Mouse (Mus musculus) left cerebral cortex, postnatal 4 days (tissue): ENCODE results near the gene Gpd2. TPM values are rescaled to one million over a fixed set of nuclear protein-coding genes. Genes with fewer than 3 reads are reported as not detected.
A peak's percentile ranks its signal among the peaks of the same experiment; 100 is the strongest.

ENCODE experiments used
- DNase-seq: peaks from one replicate; pipeline ENCODE4 v3.0.0-alpha.2; 2022
- intact Hi-C: fragments of 180-260 bp; cut with DNase I; formaldehyde crosslinking; loops from one replicate; pipeline ENCODE4 v1.15.1; 2025
- total RNA-seq, 2 experiments: library from RNA; stranded (reverse); gene quantifications; 2 replicates each; pipeline ENCODE4 v1.2.3; 2021

Gene Gpd2
- total RNA-seq = 10 to 100 TPM; 92.7 to 99.4 TPM

DNA sequence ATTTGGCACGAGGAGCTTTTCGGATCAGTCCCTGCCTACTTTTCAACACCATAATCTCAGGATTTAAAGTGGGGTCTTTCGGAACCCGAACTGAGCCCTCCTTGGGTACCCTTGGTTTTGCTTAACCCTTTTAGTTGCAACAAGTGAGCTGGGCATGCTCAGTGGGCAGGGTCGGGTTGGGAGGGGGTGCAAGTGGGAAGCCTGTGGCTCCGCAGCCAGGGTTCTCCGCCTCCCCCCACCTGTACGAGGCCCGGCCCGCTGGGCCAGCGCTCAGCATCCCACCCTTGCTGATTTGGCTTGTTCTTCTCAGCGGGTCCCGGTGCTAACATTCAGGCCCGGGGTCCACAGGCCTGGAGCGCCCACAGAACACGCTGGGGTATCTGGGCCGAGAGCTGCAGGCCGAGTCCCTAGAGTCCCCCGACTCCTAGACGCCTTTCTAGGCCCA lies at the start of gene Gpd2:
Gene Gpd2 (plus strand): TSS at position 161 of the 445 bp plus-strand sequence.
- peak; percentile 35 for DNase-seq
- intact Hi-C loops = no loop called here

DNA sequence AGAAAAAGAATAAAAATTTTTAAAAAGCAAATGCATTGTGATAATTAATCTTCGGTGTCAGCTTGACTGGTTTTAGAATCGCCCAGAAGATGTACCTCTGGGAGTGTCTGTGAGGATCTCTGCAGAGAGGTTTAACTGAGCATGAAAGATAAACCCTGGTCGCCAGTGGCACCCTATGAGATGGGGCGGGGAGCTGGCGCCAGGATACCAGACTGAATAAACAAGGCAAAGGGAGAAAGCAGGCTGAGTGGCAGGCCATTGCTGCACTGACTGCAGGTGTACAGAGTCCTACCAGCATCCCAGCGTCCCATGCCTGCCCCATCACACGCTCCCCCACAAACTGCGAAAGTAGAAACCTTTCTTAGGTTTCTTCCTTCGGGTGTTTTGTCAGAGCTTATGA lies 49.2 kb upstream of the Gpd2 start:
- no peak for DNase-seq

DNA sequence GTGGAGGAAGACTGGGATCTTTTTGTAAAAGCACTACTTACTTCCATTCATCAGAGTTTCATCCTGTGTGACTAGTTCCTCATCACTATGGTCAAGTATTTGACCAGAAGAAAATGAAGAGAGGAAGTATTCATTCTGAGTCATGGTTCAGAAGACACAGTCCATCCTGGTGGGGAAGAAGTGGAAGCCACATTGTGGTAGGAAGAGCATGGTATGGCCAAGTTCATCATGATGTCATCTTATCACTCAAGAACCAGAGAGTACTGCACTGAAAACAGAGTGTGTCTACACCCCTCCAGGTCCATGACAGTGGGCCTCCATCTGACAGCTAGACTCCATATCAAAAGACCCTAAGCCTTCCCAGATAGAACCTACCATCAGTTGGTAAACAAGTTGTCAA lies 46.6 kb upstream of the Gpd2 start:
- intact Hi-C loops = no loop called here
- DNase-seq = no peak

More for the DNA sequence above, 49.2 kb upstream of the Gpd2 start:
- intact Hi-C loops = no loop called here

DNA sequence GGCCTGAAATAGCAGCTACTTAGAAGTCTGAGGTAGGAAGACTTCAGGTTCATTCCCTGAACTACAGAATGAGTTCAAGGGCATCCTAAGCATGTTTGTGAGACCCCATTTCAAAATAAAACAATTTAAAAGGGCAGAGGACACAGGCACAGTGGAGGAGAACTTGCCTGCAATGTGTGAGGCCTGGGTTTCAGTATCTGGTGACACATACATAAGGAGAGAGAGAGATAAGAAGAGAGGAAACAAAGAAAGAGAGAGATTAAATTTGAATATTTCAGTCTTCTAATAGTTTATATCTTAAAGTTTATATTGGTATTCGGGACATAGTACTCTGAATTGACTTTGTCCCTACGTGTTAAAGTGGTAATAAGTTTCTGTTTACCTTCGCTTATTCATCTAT lies 38.4 kb upstream of the Gpd2 start:
- intact Hi-C loops = no loop called here

DNA sequence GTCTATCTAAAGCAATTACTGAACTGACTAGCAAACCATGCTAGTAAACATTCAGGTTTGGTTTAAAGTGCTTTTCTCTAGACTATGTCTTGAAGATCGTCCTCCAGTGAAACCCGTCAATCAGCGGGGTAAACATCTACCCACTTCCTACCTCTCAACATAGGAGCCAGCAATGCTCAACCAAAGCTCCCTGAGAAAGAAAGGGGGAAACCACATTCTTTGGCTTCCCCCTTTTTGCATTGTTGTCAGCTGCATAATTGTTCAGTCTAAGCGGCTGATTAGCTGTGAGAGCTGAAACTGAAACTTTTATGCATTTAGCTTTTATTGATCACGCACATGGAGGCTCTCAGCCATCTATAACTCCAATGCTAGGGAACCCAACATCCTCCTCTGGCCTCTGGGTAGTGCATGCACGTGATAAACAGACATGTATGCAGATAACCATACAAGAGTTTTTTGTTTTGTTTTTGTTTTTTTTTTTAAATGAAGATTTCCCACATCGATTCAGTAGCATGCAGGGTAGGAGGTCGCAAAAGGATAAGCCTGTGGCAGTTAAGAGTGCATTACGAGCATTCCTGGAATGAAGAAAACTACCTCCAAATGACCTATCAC lies 28.9 kb upstream of the Gpd2 start:
- DNase-seq = no peak
- intact Hi-C loops = no loop called here

More for the DNA sequence above, 38.4 kb upstream of the Gpd2 start:
- DNase-seq = no peak

DNA sequence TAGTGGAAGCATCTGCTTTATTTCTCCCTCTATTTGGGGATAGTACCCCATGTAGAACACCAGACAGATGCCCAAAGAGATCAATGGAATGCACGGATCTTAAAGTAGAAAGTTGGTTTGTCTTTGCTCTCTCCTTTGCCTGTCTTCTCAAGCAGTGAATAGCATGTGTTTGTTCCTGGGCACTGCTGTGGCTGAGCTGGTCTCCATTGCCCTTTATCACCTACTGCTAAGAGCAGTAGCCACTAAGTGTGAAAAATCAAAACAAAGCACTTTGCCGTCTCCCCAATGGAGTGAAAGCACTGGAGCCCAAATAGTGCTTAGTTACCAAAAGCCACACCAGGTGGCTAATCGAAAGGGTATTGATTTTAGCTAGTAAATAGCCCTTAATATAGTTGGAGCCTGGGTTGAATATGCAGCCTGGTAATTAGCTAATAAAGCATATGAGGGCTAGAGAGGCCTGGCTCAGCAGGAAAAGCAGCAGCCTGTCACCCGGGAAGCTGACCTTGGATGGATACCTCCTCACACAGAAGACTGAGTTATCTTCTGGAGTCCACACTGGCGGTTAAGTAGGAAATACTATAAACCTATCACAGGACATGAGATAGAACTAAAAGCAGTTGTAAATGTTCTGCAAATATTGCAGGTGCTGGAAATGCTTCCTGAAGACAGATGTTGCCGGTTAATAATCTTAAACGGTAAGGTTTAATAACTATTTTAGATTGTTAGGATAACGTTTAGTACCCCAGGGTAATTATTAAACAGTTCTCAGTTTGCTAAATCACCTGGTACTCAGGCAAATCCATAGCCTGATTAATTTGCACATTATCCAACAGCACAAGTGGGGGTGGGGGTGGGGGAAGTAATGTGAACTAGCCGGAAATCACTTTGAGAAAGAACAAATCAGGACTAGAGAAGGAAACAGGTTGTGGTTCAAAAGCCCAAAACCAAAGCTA lies 26.1 kb upstream of the Gpd2 start:
- intact Hi-C loops = no loop called here
- no peak for DNase-seq

DNA sequence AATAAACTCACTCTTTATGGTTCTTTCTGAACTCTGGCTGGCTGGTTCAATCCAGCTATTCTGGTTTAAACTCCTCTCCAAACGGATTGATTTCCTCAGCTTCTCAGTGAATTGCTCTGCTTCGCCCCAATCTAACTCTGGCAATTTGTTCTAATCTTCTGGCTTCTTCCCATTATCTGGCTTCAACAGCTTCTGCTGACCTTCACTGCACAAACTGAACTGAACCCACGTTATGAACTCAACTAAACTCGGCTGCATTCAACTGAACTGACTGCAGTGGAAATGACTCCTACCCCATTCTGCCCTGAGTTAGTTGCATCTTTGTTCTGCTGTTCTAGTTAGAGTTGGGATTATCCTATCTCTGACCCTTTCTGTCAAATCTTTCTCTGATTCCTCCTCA lies 24.1 kb upstream of the Gpd2 start:
- no peak for DNase-seq
- intact Hi-C loops = no loop called here

DNA sequence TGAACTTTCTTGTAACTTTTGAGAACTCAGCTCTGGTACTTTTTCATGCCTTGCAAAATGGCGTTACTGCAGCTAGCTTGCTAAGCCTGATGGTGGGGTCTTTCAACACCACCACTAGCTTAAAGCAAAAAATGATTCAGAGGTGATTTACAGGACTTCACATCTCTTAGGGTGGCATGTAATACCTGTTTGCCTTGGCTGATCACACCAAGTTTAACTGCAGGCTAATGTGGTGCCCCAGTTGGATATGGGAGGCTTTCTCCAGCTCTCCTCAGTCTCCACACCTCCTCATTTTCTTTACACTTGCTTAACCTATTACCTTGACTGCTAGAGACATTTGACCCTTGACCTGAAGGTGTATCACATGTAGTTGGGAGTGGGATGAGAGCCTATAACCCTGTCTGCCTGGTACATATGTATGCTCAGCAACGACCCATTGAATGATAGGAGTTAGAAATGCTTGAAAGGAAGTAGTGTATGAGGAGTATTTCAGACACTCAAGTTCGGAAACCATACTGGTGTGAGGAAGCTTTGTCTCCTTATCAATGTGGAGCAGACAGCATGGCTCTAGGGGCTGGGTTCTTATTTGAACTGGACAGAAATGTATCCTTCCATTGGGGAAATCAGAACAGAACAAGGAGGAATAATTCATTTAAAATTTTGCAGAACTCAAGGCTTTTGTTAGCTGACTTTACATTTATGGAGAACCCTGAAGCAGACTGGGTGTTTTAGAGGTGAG lies 14.0 kb upstream of the Gpd2 start:
- intact Hi-C loops = no loop called here
- no peak for DNase-seq

DNA sequence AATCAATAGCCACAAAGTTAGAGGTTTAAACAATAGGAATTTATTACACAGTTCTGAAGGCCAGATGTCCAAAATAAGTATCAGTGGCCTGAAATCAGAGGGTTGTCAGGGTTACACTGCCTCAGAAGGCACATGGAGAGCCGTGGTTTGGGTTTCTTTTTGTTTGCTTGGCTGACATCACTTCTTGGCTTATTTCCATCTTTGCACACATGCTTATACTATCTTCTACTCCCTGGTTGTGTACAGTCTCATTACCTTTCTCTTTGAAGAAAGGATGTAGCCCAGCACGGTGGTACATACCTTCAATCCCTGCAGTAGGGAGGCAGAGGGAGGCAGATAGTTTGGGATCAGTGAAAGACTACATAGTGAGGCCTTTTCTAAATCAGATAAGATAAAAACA lies 12.2 kb upstream of the Gpd2 start:
- intact Hi-C loops = no loop called here
- DNase-seq = no peak

DNA sequence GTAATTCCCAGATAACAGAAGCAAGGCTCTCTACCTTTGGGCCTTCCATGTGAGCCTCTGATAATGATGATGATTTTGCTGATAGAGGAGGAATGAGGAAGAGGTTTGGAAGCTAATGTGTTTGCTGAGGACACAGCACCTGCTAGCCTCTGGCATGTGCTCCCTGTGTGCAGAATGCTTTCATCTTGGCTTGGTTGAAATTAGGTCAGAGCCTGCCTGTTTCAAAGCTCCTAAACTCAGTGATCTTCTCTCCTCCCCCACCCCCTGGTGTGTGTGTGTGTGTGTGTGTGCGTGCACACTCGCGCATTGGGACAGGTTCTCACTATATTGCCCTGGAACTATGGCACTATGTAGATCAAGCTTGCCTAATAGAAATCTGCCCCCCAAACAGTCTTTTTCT lies 10.0 kb upstream of the Gpd2 start:
- intact Hi-C loops = no loop called here

DNA sequence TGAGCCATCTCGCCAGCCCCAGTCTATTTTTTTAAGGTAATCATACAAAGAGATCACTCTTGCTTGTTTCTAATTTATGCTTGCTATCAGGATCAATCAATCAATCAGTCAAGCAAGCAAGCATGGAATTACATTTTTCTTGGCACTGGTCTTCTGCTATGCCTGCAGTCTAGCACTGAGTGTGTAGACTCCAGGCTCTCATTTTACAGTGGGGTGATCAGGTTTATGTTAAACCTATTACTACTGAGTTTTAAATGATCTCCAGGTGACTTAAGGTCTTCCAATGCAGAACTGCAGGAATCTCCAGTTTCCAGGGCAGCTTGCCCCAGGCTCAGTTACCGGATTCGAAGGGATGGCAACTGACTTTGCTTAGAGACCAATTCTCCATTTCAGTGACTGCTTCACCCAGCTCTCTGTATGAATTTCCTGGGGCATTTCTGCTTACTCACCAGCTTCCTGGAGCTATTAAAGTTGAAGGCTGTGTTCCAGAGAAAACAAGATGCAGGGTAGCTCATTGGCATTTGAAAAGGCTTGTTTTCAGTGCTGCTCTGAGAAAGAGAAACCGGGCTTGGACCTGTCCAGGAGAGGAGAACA lies 7.7 kb upstream of the Gpd2 start:
- DNase-seq = no peak
- intact Hi-C loops = no loop called here

More for the DNA sequence above, 10.0 kb upstream of the Gpd2 start:
- no peak for DNase-seq

DNA sequence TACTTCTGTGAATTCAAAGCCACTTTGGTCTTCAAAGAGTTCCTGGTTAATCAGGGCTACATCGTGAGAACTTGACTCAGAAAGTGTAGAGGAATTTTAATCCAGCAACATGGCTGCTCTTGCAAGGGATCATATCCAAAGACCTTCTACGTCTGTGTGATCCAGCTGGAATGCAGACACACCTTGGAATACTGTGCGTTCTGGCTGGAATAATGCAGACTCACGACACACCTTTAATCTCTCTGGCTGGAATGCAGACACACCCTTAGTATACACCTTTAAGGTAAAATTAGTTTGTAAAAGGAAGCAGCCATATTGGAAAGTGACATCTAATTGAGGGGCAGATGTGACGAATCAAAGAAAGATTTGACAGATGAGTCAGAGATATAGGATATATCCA lies 6.0 kb upstream of the Gpd2 start:
- no peak for DNase-seq
- intact Hi-C loops = no loop called here

DNA sequence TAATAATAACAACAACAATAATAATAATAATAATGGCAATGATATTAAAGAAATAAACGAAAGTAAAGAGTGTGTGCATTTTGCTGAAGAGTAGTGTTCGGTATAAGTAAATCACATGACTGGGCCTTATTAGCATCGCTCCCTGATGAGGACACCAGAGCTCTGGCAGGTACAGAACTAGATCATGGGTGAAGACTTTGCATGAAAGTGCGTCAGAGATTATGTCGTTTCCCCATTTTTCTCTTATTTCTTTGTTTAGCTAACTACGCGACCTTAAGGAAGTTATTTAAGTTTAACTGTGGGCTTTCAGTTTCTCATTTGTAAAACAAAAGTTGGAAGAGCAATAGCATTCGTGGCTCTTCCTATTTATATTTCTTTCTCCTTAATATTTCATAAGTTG lies 5.1 kb upstream of the Gpd2 start:
- intact Hi-C loops = no loop called here

DNA sequence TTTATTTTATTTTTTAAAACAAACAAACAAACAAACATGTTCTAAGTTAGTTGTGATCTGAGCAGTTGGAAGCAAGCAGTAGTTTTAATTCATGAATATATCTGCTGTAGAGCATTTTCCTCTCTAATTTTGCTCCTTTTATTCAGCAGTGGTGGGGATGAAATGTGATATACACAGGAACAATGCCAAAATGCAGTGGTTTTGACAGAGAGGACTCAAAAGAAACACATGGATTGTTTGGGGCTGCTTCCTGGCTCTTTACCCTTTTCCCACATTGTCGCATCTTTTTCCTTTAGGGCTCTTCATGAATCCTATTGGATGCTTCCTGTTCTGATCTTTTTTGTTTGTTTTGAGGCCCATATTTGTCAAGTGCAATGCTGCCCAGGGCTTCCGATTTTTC lies 1.2 kb upstream of the Gpd2 start:
- DNase-seq = no peak
- intact Hi-C loops = no loop called here

More for the DNA sequence above, 5.1 kb upstream of the Gpd2 start:
- DNase-seq = no peak

DNA sequence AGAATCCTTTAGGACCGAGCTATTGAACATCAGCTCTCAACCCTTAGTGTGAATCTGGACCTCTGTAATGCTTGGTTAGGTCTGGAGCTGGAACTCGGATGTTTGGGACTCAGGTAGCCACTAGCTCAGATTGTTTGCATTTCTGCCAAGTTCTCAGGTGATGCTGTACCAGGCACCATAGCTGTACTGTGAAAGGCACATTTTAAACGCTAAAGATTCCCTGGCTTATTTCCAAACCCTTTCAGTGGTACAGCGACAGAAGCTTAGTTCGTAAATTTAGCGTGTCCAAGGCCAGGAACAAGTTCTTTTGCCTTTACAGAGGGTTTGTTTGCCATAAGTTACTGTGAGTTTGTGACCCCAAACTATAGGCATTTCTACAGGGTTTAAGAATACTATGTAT lies 409 bp upstream of the Gpd2 start:
- no peak for DNase-seq
- intact Hi-C loops = no loop called here

DNA sequence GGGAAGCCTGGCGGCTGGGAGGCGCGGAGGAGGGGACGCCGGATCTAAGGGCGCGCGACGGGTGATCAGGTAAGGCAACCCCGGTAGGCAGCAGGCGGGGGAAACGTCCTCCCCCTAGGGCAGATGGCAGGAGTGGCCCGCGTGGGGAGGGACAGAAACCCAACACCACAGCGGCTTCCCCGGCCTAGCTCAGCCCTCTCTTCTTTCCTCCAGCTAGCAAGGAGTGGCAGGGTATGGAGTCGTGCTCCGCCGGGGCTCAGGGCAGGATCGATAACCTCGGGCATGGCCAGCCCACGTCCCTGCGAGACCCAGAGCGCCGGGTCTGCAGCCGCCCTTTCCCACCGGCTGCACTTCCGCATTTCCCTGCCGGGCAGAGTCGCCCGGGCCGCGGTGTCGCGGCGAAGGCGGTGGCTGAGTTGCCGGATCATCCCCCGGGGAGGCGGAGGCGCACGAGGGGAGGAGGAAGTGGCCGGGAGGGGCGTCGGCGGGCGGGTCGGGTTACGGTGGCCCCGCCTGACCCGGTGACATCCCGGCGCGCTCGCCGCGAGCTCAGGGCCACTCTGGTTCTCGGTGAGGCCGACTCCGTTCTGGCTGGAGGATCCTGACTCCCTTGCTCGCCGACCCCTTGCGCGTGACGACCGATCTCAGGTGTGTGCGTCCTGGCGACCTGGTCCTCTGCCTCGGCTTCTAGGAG lies 632 bp downstream of the Gpd2 start:
- peak; percentile 75 for DNase-seq
- intact Hi-C loops = no loop called here

DNA sequence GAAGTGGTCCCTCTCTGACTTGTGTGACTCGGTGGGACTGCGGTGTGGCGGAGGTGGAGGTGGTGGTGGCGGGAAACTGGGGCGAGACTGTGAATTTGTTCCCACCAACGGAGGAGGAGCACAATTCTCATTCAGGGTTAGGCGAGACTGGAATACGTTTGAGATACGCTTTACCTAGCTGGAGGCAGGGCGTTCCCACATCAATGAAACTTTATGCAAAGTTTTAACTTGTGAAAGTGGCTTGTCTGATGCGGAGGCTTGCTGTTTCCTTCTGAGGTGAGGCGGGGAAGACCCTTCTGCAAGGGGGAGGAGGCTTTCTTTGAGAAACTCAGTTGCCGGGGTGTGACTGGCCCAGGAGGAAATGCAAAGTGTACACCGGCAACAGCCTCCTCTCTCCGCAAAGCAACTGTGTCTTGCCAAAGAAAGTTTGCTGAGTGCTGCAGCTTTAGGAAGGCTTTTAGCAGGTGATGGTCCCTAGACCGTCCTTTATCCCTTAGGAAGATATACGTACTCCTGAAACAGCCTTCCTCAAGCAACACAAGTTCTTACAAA lies 1.3 kb downstream of the Gpd2 start:
- intact Hi-C loops = no loop called here
- DNase-seq = peak; percentile 3

DNA sequence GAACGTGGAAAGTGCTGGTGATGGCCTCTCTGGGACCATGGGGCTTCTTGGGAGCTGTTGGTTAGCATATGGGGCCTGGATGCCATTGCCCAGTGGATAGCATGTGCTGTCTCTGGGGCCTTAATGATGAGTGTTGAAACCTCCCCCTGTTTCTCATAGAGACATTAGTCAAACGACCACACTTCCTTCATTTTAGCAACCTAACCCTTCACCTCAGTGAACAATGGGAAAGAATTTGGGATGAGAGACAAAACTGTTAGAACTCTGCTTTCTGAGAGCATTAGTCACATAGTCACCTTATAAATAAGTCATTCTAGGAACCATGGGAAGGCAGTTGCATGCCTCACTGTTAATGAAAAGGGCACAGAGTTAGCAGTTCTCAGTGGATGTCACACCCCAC lies 1.9 kb downstream of the Gpd2 start:
- no peak for DNase-seq
- intact Hi-C loops = no loop called here

DNA sequence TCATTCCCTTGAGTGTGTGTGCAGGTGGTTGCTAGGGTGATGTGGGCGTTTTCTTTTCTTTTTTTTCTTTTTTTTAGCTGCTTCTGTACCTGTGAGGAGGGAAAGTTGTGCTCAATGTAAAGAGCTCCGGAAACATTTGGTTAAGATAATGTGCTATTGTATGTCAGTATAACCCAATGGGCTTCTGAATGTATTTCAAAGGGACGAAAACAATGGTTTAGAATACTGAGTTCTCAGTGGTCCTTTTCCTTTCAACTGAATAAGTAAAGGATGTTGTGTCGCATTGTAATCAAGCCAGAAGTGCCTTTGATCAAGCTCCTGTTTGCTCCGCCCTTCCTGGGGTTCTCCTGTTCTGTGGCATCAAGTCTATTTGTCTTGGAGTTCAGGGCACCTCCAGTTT lies 6.6 kb downstream of the Gpd2 start:
- intact Hi-C loops = no loop called here
- DNase-seq = no peak

DNA sequence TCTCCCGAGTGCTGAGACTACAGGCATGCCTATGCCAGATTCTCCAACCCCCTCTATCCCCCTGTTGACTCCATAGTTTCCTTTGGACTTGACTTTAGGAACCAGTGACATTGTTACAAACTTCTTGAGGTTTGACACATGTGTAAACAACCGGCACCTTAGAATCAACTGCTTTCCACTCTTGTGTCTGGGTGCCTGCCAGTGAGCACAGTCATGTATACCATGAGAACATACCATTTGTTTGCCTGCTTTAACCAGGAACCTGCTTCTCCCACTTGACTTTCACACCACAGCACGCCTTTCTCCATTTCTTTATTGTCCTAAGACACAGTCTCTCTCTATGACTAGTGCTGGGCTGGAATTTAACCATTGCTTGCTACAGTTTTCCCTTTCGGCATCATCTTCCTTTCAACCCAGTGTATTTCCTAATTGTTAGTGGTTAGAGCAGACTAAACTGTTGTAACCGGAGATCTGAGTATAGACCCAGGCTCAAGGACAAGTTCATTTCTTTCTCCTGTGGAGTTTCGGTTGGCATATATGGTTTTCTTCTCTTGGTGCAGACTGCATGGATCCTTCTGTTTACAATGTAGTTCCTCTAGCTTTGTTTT lies 8.4 kb downstream of the Gpd2 start:
- DNase-seq = no peak
- intact Hi-C loops = no loop called here
